Mouse (Mus musculus): ENCODE measurements around the gene A430005L14Rik. TPM values are rescaled to one million over a fixed set of nuclear protein-coding genes. Genes with fewer than 3 reads are reported as not detected.
"Not testable (repeated sequence)": the region's sequence is repeated elsewhere in the genome, so short reads cannot be mapped to it uniquely, and the experiment has no call there.

Gene A430005L14Rik
- 10 to 100 TPM; 22.8 to 30.7 (median 24.1) TPM for total RNA-seq (2022)

DNA sequence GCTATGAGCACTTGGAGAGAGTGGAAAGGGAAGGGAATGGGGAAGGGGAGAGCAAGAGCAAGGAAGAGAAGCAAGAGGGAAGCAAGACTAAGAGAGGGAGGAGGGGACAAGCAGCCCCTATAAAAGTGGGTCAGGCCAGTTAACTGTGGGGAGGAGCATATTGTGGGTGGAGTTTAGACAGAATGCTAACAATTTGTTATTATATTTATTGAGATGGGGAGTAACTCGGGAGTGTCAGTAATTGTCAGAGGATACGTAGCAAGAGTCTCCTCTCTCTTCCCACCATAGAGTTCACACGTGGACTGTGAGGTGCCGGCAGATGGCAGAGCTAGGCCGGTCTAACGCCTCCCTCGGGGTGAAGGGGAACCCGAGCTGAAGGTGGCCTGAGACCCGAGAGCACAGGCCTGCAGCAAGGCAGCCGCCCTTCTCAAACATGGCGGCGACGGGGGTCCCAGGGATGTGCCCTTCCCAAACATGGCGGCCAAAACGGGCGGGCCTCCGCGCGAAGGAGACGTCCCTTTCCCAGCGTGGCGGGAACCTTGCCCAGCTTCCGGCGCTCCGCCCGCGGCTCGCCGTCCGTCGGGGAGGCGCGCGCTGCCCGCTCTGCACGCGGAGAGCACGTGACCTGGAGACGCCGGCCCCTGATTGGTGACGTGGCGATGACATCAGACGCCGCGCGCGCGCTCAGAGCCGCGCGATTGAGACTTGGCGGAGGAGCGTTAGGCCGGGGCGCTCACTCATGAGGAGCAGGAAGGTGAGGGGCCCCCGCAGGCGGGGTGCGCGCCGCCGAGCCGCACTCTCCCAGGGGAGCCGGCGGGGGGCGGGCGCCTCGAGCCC is at the start of gene A430005L14Rik:
A430005L14Rik (plus strand) TSS at position 669 of the 837 bp plus-strand sequence.
- peak; percentile 92 to 98 for DNase-seq (ENCODE audit: low spot score in 2 of 2)

DNA sequence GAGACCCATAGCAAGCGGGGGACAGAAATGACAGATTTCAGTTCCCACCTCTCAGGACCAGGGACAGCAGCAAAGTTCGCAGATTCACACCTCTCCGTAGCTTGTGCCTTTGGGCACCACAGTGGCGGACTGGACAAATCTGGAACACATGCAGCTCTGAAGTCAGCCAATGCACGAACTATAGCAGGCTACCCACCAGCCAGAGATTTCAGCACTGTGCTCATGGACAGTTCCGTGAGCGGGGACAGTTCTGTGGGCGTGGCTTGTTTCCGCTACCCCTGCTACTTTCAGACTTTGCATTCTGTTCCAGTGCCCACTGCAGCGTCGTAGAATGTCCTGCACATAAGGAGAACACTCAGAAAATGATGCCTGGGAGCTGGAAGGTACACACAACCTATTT is 49.5 kb upstream of the A430005L14Rik start:
- no peak for DNase-seq (ENCODE audit: low spot score in 2 of 2)

GRCm38 (mm10) chr4:153913635-153914034 is 43.4 kb upstream of the A430005L14Rik start:
- no peak for DNase-seq (ENCODE audit: low spot score in 2 of 2)

DNA sequence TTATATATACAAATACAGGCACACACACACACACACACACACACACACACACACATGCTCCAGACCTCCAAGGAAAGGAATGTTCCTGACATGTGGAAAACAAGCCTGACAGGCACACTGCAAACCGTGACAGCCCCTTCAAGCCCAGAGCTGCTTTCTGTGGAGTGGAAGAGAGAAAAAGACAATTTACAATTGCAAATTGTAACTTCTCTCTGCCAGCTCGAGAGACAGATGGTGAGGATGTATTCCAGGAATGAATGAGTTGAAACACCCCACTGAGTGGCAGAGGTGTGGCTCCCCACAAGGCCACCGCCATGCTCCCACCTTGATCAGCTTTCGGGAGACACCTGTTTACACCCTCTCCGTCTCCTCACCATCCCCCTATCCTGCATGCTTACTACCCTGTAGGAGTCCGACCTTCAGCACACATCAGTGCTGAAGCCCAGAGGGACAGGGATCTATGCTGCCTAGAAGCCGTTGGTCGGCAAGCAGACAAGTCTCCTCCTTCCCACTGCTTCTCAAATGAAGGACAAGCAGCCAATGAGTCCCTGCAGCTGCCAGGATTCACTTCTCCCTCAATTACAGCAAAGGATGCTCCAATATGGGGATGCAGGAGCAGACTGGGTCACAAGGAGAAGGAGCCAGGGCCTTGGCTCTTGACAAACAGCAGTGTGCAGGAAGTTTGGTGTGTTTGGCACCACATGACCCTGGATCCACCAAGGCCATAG is 39.1 kb upstream of the A430005L14Rik start:
- peak in 1 of 2 experiments; percentile 5 for DNase-seq (ENCODE audit: low spot score in 2 of 2)

- no peak for DNase-seq (ENCODE audit: low spot score in 2 of 2)
Measured at GRCm38 (mm10) chr4:153920517-153921233, 36.4 kb upstream of the A430005L14Rik start.

DNA sequence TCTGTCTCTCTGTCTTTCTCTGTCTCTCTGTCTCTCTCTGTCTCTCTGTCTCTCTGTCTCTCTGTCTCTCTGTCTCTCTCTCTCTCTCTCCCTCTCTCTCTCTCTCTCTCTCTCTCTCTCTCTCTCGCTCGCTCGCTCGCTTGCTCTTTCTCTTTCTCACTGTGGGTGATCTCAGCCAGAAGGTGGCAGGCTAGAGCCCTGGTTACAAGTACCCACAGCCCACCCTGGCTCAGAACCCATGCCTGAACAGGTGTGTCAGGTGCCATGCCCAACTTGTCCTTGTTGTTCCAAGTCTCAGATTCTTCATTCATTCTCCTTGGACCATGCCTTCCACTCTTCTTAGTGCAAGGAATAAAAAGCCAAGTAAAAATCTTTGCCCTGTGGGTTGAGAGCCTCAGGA is 34.9 kb upstream of the A430005L14Rik start:
- DNase-seq (ENCODE audit: low spot score in 2 of 2): not testable (repeated sequence)

- DNase-seq (ENCODE audit: low spot score in 2 of 2): no peak
Measured at GRCm38 (mm10) chr4:153928772-153929299, 28.2 kb upstream of the A430005L14Rik start.

- no peak for DNase-seq (ENCODE audit: low spot score in 2 of 2)
Measured at GRCm38 (mm10) chr4:153929425-153929824, 27.6 kb upstream of the A430005L14Rik start.

DNA sequence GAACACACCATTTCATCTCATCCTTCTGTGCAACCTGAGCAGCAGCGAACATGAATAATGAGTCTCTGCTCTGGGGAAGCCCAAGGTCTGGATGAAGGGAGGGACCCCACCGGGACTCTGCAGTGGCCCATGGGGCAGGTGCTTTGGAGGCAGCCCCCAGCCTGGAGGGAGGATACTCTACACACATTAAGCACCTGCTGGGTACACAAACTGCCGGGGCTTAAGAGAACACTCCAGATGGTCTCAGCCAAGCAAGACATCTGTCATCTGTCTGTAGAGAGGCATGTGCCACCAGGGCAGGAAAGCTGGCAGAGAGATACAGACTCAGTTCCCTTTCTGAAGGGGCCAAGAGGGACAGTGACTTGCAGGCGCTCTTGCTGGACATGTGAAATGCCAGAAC is 27.1 kb upstream of the A430005L14Rik start:
- no peak for DNase-seq (ENCODE audit: low spot score in 2 of 2)

DNA sequence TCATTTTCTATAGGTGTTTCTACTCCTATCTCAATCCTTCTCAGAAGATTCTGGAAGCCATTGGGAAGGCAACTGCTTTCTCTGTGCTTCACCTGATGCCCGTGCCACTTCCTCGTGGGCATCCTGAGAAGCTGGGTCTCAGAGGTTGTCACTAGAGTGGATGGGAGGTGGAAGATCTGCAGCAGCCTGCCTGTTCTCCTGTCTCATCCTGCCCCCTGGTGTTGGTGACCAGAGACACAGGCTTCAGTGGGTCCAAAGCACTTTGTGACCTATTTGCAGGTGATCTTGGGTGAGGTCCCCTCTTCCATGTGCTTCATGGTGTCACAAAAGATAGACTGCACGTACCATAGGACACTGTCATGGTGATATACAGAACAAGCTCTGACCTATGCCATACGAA is 13.8 kb upstream of the A430005L14Rik start:
- peak in 1 of 2 experiments; percentile 47 for DNase-seq (ENCODE audit: low spot score in 2 of 2)

GRCm38 (mm10) chr4:153944261-153944660 is 12.8 kb upstream of the A430005L14Rik start:
- DNase-seq (ENCODE audit: low spot score in 2 of 2): no peak

DNA sequence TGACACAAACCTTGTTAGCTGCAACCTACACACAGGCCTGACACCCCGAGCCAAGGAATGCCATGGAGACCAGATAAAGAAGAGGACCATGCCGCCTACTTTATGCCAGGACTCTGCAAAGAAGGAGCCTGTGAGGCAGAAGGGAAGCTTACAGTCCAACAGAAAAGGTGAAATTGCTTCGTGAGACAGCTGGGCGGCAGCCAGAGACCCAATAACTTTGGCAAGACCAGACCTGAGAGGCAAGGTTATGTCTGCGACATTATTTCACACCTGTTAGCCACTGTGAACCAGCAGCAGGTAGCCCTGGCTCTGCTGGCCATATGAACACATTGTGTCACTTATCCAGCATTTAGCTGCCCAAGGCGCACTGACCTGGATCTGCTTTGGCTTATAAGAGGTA is 11.3 kb upstream of the A430005L14Rik start:
- no peak for DNase-seq (ENCODE audit: low spot score in 2 of 2)

GRCm38 (mm10) chr4:153950372-153950771 is 6.7 kb upstream of the A430005L14Rik start:
- no peak for DNase-seq (ENCODE audit: low spot score in 2 of 2)

GRCm38 (mm10) chr4:153951150-153951549 is 5.9 kb upstream of the A430005L14Rik start:
- no peak for DNase-seq (ENCODE audit: low spot score in 2 of 2)

DNA sequence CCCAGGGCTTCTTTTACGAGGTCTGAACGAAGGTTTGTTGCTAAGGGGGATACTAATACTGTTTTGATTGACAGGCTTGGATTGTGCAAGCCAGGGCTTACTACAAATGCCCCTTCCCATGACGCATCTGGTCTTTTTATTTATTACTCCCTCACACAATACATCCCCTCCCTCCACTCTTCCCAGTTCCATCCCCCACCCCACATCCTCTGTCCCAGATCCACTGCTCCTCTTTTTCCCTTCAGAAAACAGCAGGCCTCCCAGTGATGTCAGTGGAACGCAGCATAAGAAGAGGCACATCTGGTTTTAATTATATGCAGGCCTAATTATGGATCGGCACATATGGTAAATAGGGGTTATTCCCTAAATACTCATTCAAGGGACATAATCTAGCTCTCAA is 5.3 kb upstream of the A430005L14Rik start:
- DNase-seq (ENCODE audit: low spot score in 2 of 2): no peak

GRCm38 (mm10) chr4:153955651-153956050 is 1.4 kb upstream of the A430005L14Rik start:
- no peak for DNase-seq (ENCODE audit: low spot score in 2 of 2)

DNA sequence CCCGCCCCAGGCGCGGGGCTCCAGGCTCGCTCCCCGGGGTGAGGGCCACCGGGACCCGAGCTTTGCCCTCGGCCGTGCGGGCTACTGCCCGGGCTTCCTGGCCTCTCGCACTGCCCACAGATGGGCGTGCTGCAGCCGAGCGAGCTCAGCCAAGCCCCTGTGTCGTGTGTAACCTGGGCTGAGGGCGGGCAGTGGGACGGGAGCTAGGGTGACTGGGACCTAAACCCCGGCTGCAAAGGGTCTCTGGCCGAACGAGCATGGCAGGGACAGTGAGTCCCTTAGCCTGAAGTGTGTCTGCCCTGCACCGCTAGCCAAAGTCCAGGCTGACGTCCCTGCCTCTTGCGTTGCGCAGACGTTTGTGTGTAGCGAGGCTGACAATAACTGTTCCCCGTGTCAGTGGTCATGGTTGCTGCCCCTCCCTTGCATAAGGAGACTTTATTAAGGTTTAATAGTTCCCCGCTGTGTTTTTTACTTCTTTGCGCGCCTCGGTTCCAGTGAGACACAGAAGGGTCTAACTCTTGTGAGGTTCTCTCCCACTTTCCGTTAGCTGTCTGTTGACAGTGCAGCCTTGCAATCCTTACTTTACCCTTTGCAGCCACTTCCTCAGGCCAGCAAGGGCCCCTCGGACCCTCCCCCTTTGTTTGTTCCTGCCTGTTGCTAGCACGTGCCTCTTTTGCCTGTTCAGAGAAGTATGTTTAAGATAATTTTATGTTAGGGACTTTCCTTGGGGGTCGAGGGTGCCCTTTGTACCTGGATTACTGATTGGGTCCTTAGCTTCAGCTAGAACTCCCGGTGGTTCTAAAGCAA is 610 bp downstream of the A430005L14Rik start:
- no peak for DNase-seq (ENCODE audit: low spot score in 2 of 2)

- DNase-seq (ENCODE audit: low spot score in 2 of 2): peak in 1 of 2 experiments; percentile 54
Measured at GRCm38 (mm10) chr4:153962631-153963030, 5.6 kb downstream of the A430005L14Rik start.

DNA sequence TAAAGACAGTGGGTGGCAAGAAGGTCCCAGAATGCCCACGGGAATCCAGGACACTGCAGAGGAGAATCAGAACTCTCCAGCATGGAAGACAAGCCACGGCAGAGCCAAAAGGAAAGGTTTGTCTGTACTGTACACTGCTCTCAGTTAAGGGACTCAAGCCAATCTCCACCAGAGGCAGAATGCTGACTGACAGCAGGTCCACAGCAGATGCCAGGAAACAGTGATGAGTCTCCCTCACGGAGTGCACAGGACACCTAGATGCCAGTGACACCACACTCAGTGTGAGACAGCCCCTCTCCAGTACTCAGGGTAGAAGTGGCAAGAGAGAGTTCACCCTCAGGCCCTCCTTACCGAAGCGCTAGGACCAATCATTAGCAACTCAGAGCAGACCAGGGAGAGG is 9.6 kb downstream of the A430005L14Rik start:
- DNase-seq (ENCODE audit: low spot score in 2 of 2): no peak

DNA sequence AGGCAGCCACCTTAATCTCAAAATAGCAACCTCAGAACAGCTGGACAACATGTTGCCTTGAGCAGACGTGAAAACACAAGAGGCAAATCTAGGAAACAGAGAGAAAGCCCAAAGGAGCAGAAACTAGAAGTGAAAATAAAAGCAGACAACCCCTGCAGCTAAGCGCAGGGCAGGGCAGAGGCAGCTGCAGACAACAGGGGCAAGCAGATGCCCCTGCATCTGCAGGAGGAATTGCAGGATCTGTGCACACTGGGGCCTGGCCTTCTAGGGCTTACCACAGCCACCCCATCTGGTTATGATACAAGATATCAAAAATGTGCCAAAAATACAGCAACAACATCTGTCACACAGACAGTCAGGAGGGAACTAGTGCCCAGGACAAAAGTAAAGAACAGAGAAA is 10.5 kb downstream of the A430005L14Rik start:
- DNase-seq (ENCODE audit: low spot score in 2 of 2): no peak

- no peak for DNase-seq (ENCODE audit: low spot score in 2 of 2)
Measured at GRCm38 (mm10) chr4:153968063-153968462, 11.0 kb downstream of the A430005L14Rik start.
